Mouse (Mus musculus) heart, postnatal 0 days (tissue): ENCODE measurements around the gene Zfand3. TPM values are rescaled to one million over a fixed set of nuclear protein-coding genes. Genes with fewer than 3 reads are reported as not detected.

Source experiments
- ATAC-seq: fragments of 200-750 bp; cut with Nextera tagmentation; 2 replicates; pipeline ENCODE4 v1.8.0; 2017; ENCODE audit warnings: low read depth, moderate number of reproducible peaks, moderate library complexity; ENCODE audit not compliant: insufficient read depth
- DNase-seq: peaks from one replicate; pipeline ENCODE4 v3.0.0-alpha.2; 2016; ENCODE audit warnings: low spot score
- H3K27ac ChIP-seq: fragments of 300-500 bp; sonication (generic); 2 replicates; pipeline ENCODE4 v1.5.1; 2014; ENCODE audit warnings: low read depth, mild to moderate bottlenecking
- H3K27me3 ChIP-seq: fragments of 300-500 bp; sonication (generic); 2 replicates; pipeline ENCODE4 v1.6.1; 2014; ENCODE audit warnings: low read length, mixed read lengths; ENCODE audit not compliant: control insufficient read depth, insufficient read depth
- H3K36me3 ChIP-seq: fragments of 300-500 bp; sonication (generic); replicated peaks from 2 replicates; pipeline ENCODE4 v1.6.1; 2014; ENCODE audit warnings: low read length, mixed read lengths; ENCODE audit not compliant: control insufficient read depth, insufficient read depth
- H3K4me1 ChIP-seq: fragments of 300-500 bp; sonication (generic); 2 replicates; pipeline ENCODE4 v1.6.1; 2014; ENCODE audit warnings: antibody characterized with exemption; ENCODE audit not compliant: control insufficient read depth, insufficient read depth
- H3K4me2 ChIP-seq: fragments of 300-500 bp; sonication (generic); 2 replicates; pipeline ENCODE4 v1.6.1; 2014; ENCODE audit warnings: low read depth, mild to moderate bottlenecking, low read length, moderate library complexity
- H3K4me3 ChIP-seq: fragments of 300-500 bp; sonication (generic); 2 replicates; pipeline ENCODE4 v1.5.1; 2014; ENCODE audit warnings: low read depth, low read length
- H3K9ac ChIP-seq: fragments of 300-500 bp; sonication (generic); replicated peaks from 2 replicates; pipeline ENCODE4 v1.6.1; 2014; ENCODE audit warnings: low read depth, low read length, mixed read lengths
- H3K9me3 ChIP-seq: fragments of 300-500 bp; sonication (generic); replicated peaks from 2 replicates; pipeline ENCODE4 v1.6.1; 2016; ENCODE audit warnings: low read length; ENCODE audit not compliant: control insufficient read depth
- CTCF ChIP-seq: IDR thresholded peaks from 2 replicates; pipeline ENCODE4 v1.5.1; 2016; ENCODE audit warnings: antibody characterized with exemption, control low read depth, low read depth
- EP300 ChIP-seq: IDR thresholded peaks from 2 replicates; pipeline ENCODE4 v1.6.1; 2016; ENCODE audit warnings: antibody characterized with exemption, low read depth
- WGBS: fragments of 180-500 bp; shearing (Covaris S2); extraction: QIAGEN DNeasy Blood & Tissue Kit; methylation state at CpG from one replicate; pipeline ENCODE4 v1.1.7; 2014; 5-methylcytosine and 5-hydroxymethylcytosine counted together
- polyA plus RNA-seq: library from polyadenylated mRNA; unstranded; fragments of >200 nt; fragmentation: Nextera tagmentation; extraction: Ambion mirVana; gene quantifications from 2 replicates; pipeline ENCODE4 v1.2.1, GENCODE M21; 2015
- total RNA-seq: library from RNA; depleted of rRNA; stranded (reverse); fragments of >200 nt; gene quantifications from 2 replicates; pipeline ENCODE4 v1.2.3, GENCODE M21; 2014; ENCODE audit warnings: low replicate concordance; rRNA removed

The Zfand3 gene
- total and polyA plus RNA-seq, 2 experiments from 2014 or later, result 49.0 to 131 TPM

DNA sequence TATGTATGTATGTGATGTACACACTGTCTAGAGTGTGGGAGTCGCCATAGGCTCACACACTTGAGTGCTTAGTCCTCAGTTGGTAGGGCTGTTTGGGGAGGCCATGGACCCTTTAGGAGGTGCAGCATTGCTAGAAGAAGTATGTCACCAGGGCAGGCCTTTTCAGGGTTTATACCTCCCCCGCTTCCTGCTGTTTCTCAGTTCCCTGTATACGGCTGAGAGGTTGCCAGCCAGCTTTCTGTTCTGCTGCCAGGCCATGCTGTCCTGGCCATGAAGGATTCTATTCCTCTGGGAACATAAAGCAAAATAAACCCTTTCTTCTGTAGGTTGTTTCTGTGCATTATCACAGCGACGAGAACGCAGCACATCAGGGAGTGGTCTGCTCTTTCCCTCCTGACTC lies 255.4 kb downstream of the Zfand3 start:
- Histone ChIP-seq H3K4me3 (no peak overlapping the region), H3K4me1 (peaks cover 8% of the 10 kb centered on the region; the same call in 1 of the 2 replicates), H3K4me2 (no peak overlapping the region), H3K27ac (no peak overlapping the region), H3K9ac (no peak overlapping the region), H3K9me3 (no peaks in the 10 kb centered on the region), H3K27me3 (no peaks in the 10 kb centered on the region), H3K36me3 (no peaks in the 10 kb centered on the region)
- no peak for TF ChIP-seq EP300
- no peak for TF ChIP-seq CTCF
- WGBS, result 58% methylated on average over 6 of the region's 6 CpGs
- DNase-seq (no peak), ATAC-seq (no peak)

Other genes with a start within 250 kb of the Zfand3 start
- gene Mdga1, start 34.6 kb upstream of the Zfand3 start, total RNA-seq, result 9.5 and 11.6 TPM in 2 replicates
- gene Mdga1, start 34.6 kb upstream of the Zfand3 start, polyA plus RNA-seq, result 4.9 and 5.2 TPM in 2 replicates